Comparison of ENCODE assay signal across 21 mouse cellular contexts in the genomic region with DNA sequence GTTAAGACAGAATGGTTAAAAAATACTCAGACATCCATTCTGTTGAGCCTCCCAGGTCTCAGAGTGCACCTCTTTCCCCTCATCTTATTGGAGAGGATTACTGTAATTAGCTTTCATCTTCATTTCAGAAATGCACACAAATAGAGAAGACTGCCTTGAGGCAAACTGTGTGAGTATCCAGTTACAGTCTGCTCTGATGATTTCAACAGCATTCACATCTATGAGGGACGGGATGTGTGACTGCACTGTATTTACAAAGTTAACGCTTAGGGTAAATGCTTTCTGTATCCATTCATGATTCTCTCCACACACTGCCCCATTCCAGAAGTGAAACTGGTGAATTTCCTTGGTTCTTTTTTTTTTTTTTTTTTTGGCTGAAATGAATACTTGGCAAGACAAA.
A peak's percentile ranks its signal among the peaks of the same experiment; 100 is the strongest.
DNase-seq lines count a peak whose midpoint lies in the region; ATAC-seq and TF ChIP-seq lines count a peak whose summit lies in the region.
"Had no signal": no experiment of that assay in that cellular context is flagged by ENCODE, and none has a peak within 500 bp of the region (broad histone marks: within the 10 kb centered on the region; RNA-seq: fewer than 3 reads in every experiment).

No protein-coding gene starts in this region.

- POLR2A ChIA-PET in Patski (lab: Charles Lee), result interaction anchor here (0.6 to 0.7 kb wide), 2 partner anchors 98 to 394 kb away, joined by 4 to 5 read pairs; no protein-coding TSS in a partner anchor

- no peaks in the 10 kb centered on the region for H3K4me1 ChIP-seq in embryonic facial prominence, embryonic 11.5 days (ENCODE audit: control insufficient read depth, insufficient read depth, low read length)
- H3K4me1 ChIP-seq in embryonic facial prominence, embryonic 10.5 days, result peaks cover 6% of the 10 kb centered on the region
- H3K4me1 ChIP-seq in embryonic facial prominence, embryonic 15.5 days, result peaks cover 3% of the 10 kb centered on the region; the same call in 1 of the 2 replicates
- H3K4me1 ChIP-seq: forebrain, embryonic 13.5 days; forebrain, embryonic 15.5 days had no signal

- H3K27me3 ChIP-seq in embryonic facial prominence, embryonic 11.5 days (ENCODE audit: control insufficient read depth, insufficient read depth, low read length), result no peaks in the 10 kb centered on the region
- H3K27me3 ChIP-seq in embryonic facial prominence, embryonic 10.5 days (replicated peaks; ENCODE audit: low read depth, poor library complexity, severe bottlenecking), result no peaks in the 10 kb centered on the region
- H3K27me3 ChIP-seq in Patski, result no peaks in the 10 kb centered on the region
- H3K27me3 ChIP-seq in embryonic facial prominence, embryonic 15.5 days, result no peaks in the 10 kb centered on the region
- H3K27me3 ChIP-seq: CH12.LX; embryonic facial prominence, embryonic 12.5 days; forebrain, embryonic 13.5 days; forebrain, embryonic 15.5 days had no signal

- ATAC-seq in embryonic facial prominence, embryonic 11.5 days (replicated peaks; ENCODE audit: insufficient number of reproducible peaks, low FRiP score, low TSS enrichment, low read depth), result no peak
- ATAC-seq in Patski, result peak; percentile 61
- ATAC-seq in embryonic facial prominence, embryonic 15.5 days (ENCODE audit: insufficient number of reproducible peaks, low FRiP score, low TSS enrichment, low read depth), result 0 out of 2 replicates have a peak, but pooled peaks have one; percentile 47
- ATAC-seq: CD4-positive, CD25-positive, alpha-beta regulatory T cell, adult 4 months; forebrain, embryonic 13.5 days; forebrain, embryonic 15.5 days; forebrain, postnatal 0 days had no signal

- H3K27ac ChIP-seq in embryonic facial prominence, embryonic 11.5 days (replicated peaks; ENCODE audit: low read depth, low read length), result no peak overlapping the region
- no peak overlapping the region for H3K27ac ChIP-seq in embryonic facial prominence, embryonic 10.5 days (replicated peaks)
- no peak overlapping the region for H3K27ac ChIP-seq in embryonic facial prominence, embryonic 15.5 days (replicated peaks)
- H3K27ac ChIP-seq: embryonic facial prominence, embryonic 12.5 days; forebrain, embryonic 13.5 days; forebrain, embryonic 15.5 days had no signal

- CTCF ChIA-PET in Patski (lab: Charles Lee), result interaction anchor here (1.0 to 2.6 kb wide), 3 partner anchors 10 to 22 kb away, joined by 3 to 7 read pairs (median 4); no protein-coding TSS in a partner anchor

- peak; percentile 34 for DNase-seq in embryonic facial prominence, embryonic 11.5 days (ENCODE audit: low spot score)
- DNase-seq in embryonic facial prominence, embryonic 10.5 days (ENCODE audit: low spot score), result no peak
- no peak for DNase-seq in Patski (ENCODE audit: low read depth, low spot score)
- DNase-seq in thymus, postnatal 0 days (ENCODE audit: low spot score), result no peak
- DNase-seq: adrenal gland, adult 2 months; adrenal gland, postnatal 10 days; adrenal gland, postnatal 25 days; B cell, adult 2 months; cerebellum, adult 11 months; cerebellum, adult 18-20 months; cerebellum, adult 8-10 months; cerebellum, postnatal 10 days; cerebellum, postnatal 25 days; forebrain, postnatal 0 days had no signal

- H3K9me3 ChIP-seq in embryonic facial prominence, embryonic 11.5 days (replicated peaks; ENCODE audit: control insufficient read depth, low read length), result no peaks in the 10 kb centered on the region
- H3K9me3 ChIP-seq in embryonic facial prominence, embryonic 10.5 days, result no peaks in the 10 kb centered on the region
- H3K9me3 ChIP-seq in embryonic facial prominence, embryonic 15.5 days (replicated peaks), result no peaks in the 10 kb centered on the region
- H3K9me3 ChIP-seq: embryonic facial prominence, embryonic 12.5 days; forebrain, embryonic 13.5 days; forebrain, embryonic 15.5 days had no signal

- TF ChIP-seq CTCF in Patski (IDR thresholded peaks at IDR 0.05), result no peak

- H3K4me2 ChIP-seq in embryonic facial prominence, embryonic 11.5 days (ENCODE audit: low read depth, low read length), result no peak overlapping the region
- H3K4me2 ChIP-seq in embryonic facial prominence, embryonic 15.5 days (replicated peaks), result no peak overlapping the region
- H3K4me2 ChIP-seq: embryonic facial prominence, embryonic 12.5 days; forebrain, embryonic 13.5 days; forebrain, embryonic 15.5 days had no signal

- H3K9ac ChIP-seq in embryonic facial prominence, embryonic 11.5 days (replicated peaks; ENCODE audit: low read length), result no peak overlapping the region
- no peak overlapping the region for H3K9ac ChIP-seq in embryonic facial prominence, embryonic 15.5 days
- H3K9ac ChIP-seq: embryonic facial prominence, embryonic 12.5 days; forebrain, embryonic 13.5 days; forebrain, embryonic 15.5 days; forebrain, postnatal 0 days had no signal

- WGBS in embryonic facial prominence, embryonic 11.5 days, result 46% methylated on average over 2 of the region's 2 CpGs
- WGBS in embryonic facial prominence, embryonic 10.5 days, result 57% methylated on average over 2 of the region's 2 CpGs
- WGBS in embryonic facial prominence, embryonic 15.5 days, result 5% methylated on average over 2 of the region's 2 CpGs

- no peak overlapping the region for H3K4me3 ChIP-seq in embryonic facial prominence, embryonic 11.5 days (ENCODE audit: low read depth, low read length)
- H3K4me3 ChIP-seq in embryonic facial prominence, embryonic 10.5 days, result no peak overlapping the region
- H3K4me3 ChIP-seq in embryonic facial prominence, embryonic 15.5 days (replicated peaks), result no peak overlapping the region
- H3K4me3 ChIP-seq: embryonic facial prominence, embryonic 12.5 days; forebrain, embryonic 13.5 days; forebrain, embryonic 15.5 days had no signal

- H3K36me3 ChIP-seq in embryonic facial prominence, embryonic 11.5 days (replicated peaks; ENCODE audit: control insufficient read depth, insufficient read depth, low read depth, low read length), result no peaks in the 10 kb centered on the region
- no peaks in the 10 kb centered on the region for H3K36me3 ChIP-seq in embryonic facial prominence, embryonic 10.5 days (replicated peaks)
- no peaks in the 10 kb centered on the region for H3K36me3 ChIP-seq in embryonic facial prominence, embryonic 15.5 days
- H3K36me3 ChIP-seq: embryonic facial prominence, embryonic 12.5 days; forebrain, embryonic 15.5 days; G1E had no signal

- in situ Hi-C loops in Patski (cut with MboI; ENCODE audit: low pct_unique_long_range_greater_than_20kb), result no loop called here
